Mouse (Mus musculus): ENCODE data around the gene Skp1a.

DNA sequence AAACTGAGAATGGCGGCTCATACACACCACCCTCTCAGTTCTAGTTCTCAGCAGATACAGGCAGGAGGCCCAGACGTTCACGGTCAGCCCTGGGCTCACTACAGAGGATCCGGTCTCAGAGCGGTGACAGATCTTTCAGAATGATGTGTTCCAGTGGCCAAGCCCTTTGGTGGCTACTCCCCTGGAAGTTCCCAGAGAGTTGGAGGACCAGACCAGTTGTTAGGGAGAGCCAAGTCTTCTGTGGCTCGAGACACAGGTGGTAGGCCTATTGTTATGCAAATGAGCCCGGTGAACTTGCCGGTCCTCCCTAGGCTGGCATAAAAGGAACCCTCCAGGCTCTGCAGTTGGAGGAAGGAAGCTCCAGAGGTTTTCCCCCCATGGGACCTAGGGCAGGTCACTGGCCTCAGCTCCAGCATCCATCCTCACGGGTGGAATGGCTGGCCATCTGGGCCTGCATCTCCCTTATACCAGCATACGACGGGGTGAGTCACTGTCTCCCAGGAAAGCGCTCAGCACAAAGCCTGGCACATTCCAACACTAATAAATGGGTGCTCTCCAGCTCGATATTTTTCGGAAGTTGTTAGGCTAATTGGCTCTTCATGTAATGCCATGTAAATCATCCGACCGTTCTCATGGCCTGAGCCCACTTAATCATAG is 54.6 kb downstream of the Skp1a start:
- TF ChIP-seq ZC3H11A (IDR thresholded peaks at IDR 0.05; ENCODE audit: borderline replicate concordance, low read depth, low read length) (no peak), ZNF384 (IDR thresholded peaks at IDR 0.05; ENCODE audit: low read depth, low read length) (no peak), MAFK (IDR thresholded peaks at IDR 0.05; ENCODE audit: insufficient read depth, low read depth, low read length) (no peak), CHD2 (IDR thresholded peaks at IDR 0.05; ENCODE audit: low read depth, low read length) (no peak), HCFC1 (IDR thresholded peaks at IDR 0.05; ENCODE audit: borderline replicate concordance, insufficient read depth, low read length) (no peak)
